Mouse (Mus musculus) B cell, adult 62 days (primary cell): Measurements from ENCODE around the gene Knstrn. TPM values are rescaled to one million over a fixed set of nuclear protein-coding genes. Genes with fewer than 3 reads are reported as not detected.

Source experiments
- total RNA-seq: library from RNA; stranded (reverse); gene quantifications from 4 replicates; pipeline ENCODE4 v1.2.4, GENCODE M21; 2023

Gene Knstrn
- total RNA-seq: 7.1 to 11.5 TPM (median 8.9 TPM) in 4 replicates

DNA sequence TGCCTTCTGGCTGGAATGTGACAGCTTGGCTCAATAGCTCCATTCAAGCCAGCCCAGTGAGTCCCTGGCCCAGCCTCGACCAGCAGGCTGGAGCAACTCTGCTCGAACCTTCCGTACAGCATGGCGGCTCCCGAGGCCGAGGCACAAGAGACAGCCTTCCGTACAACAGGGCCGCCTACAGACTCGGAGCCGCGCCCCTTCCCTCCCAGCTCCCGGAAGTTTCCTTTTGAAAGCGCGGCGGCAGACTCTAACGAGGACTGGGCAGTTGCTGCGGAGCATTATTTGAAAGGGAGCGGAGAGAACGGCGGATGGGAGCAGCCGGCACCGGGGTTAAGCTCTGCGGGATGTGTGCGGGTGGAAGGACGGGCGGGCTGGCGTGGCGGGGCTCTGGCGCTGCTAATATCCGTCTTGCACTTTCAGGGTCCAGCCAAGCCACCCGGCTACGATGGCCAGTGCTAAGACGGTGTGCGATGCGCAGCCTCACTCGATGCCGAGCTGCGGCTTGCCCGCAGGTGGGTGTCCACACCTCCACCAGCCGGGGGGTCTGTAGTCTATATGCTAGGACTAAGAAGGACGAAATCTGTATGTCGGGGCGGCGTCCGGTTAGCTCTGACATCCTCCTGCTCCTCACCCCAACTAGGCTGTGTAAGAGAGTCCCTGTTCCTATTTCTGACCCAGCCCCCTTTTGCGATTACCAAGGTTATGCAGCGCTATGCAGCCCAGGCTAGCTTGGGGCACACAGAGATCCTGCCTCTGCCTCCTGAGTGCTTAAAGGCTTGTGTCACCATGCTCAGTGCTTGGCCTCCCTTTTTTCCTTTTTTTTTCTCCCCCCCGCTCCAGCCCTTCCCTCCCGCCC, at the start of gene Knstrn:
Gene Knstrn (plus strand): TSS at position 23 of the 856 bp plus-strand sequence.

DNA sequence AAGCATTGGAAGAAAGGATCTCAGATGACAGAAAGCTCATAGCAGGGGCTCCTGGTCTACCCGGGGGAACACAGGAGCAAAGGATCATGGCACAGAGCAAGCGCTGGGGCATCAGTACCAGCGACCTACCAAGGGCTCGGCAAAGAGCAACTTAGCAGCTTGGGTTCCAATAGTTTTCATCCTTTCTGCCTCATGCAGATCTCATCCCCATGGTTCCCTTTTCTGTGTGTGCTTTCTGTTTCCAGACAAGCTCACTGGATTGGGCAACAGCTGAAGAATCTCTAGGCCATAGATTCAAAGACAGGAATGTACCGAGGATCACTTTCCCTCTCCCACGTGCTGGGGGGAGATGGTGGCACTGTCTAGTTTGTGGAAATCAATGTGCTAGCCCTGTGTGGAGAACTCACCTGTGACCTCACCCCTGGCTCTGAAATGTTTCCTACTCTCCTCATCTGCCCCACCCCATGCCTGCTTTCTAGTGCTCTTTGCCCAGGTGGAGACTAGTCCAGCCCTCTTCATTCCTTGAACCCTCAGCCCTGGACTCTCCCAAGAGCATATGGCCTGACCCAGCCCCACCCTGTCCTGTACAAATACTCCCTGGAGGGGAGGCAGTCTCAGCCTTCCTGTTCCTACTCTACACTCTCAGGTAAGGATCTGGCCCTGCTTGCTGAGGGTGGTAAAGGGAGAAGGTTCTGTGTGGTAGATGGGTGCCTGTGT, 41.5 kb upstream of the Knstrn start, which contains the start of gene Phgr1:
Gene Phgr1 (plus strand): TSS at position 612 of the 717 bp plus-strand sequence.

DNA sequence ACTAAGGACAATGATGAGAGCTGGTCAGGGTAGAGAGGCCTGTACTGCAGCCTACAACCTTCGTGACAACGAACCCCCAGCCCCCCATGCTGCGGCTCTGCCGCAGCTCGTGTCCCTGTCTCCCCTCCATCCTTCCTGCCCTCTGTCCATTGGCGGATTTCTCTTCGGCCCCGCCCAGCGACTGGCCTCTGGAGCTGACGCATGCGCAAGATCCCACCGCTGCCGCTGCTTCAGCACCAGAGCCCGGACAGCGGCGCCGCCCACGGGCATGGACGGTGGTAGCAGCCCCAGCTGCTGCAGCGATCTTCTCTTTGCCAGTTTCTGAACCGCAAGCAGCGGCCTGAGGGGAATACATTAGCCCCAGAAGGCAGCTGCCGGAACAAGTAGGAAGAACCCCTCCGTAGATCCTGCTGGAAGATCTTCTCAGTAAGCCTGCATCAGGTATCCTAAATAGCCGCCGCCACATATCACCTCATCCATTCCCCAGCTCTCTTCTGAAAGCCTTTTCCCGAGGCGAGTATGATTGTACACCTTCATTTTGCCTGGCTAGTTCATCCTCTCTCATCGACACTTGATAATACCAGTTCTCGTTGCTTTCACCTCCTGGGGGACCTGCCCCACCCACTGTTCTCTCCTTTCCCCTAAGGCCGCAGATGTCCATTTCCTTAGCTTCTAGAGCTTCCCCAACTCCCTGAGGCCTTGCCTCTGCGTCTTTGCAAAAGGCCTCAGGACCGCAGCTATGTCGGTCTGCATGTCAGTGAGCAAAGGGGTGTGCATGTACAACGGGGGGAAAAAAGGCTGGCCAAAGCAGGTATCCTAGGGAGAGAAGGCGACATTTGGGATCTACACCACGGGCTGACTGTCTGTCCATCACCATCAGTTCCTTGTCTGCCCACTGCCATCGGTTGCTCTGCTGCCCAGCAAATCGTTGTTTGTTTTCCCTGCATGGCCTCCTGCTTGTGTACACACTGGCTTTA, 34.0 kb upstream of the Knstrn start, which contains the start of gene Disp2:
Gene Disp2 (plus strand): TSS at position 216 of the 977 bp plus-strand sequence.

DNA sequence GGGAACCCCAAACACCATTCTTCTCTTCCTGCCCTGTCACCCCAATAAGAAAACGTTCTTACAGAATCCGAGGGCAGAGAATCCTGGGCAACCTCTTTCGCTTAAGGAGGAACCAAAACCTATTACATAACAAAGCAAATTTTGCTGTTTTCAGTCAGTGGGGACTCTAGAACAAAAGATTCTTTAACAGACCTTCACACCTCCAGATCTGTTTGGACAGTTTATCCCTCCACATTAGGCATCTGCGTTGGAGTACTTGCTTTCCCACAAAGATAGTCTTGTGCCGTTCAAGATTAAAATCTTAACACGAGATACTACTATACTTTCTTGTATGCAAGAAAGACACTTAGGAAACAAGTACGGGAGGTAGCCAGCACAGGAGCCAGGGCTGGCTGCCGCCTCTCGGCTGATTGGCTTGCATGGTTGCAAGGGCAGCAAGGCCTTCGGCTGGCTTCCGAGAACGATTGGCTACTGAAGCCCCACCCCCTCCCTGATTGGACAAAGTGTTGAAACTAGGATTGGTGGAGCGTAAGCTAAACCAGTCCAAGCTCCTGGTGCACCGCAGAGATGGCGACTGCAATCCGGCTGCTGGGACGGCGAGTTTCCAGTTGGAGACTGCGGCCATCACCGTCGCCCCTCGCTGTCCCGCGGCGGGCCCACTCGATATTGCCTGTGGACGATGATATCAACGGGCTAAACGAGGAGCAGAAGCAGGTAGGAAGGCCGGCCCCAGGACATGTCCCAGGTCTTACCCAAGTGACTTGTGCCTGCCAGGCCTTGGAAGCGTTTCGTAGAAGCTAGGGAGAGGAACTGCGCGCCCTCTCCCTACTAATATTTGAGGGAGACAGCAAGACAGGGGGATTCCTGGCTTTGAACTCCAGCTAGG, 47.9 kb downstream of the Knstrn start, which contains the start of gene Ivd:
Gene Ivd (plus strand): TSS at position 501 of the 886 bp plus-strand sequence.

DNA sequence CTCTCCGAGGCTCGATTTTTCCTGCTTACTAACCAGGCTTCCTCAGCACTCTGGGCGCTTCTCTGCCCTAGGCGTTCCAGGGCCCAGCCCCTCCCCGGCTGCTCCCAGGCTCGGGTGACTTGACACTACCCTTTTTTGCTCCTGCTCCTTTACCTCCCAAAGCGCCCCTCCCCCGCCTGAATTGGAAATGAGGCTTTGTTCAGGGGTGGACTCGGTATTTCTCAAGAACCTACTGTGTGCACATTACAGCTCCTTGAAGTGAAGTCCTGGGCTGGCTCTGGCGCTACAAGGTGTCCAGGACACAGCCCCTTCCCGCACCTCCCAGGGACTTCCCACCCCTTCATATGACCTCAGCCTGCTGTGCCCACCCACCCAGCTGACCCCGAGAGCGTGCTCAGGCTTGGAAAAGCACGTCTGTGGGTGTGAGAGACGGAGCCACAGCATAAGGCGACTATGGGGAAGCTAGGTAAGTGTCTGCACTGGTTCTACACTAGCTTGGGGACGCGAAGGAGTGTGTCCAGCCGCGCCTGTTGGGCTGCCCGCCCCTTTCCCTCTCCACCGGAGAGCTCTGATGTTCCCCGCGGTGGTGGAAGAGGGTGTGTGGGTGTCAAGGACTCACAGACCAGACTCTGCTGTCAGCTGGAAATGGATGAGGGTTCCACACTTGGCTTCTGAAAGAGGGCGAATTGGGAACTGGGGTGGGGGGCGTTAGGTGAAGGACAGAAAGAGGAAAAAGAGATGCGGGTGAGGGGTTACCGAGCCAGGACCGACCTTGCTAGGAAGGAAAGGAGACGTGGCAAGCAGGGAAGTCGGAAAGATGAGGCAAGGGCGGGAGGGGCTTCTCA, 86.4 kb downstream of the Knstrn start, which contains the start of gene Bahd1:
Gene Bahd1 (plus strand): TSS at position 397 of the 845 bp plus-strand sequence.

Other genes starting within 250 kb of the Knstrn start
- gene Bub1b, start 215.8 kb upstream of the Knstrn start, total RNA-seq: 2.3 to 4.0 TPM (median 3.4 TPM) in 4 replicates
- gene Pak6, start 150.7 kb upstream of the Knstrn start, total RNA-seq: 2.2 to 10.1 TPM (median 4.0 TPM) in 4 replicates
- 0.46 to 0.88 TPM (median 0.69 TPM) in 4 replicates for gene Ankrd63, start 110.0 kb upstream of the Knstrn start, total RNA-seq
- gene Plcb2, start 85.6 kb upstream of the Knstrn start, total RNA-seq: 96.3 to 113 TPM (median 107 TPM) in 4 replicates
- 19.0 to 21.6 TPM (median 20.0 TPM) in 4 replicates for gene Inafm2, start 68.2 kb upstream of the Knstrn start, total RNA-seq
- gene Ccdc9b, start 51.3 kb upstream of the Knstrn start, total RNA-seq: 0.12 to 0.33 TPM in 2 of 4 replicates, not detected in the others
- not detected in 4 replicates for gene Phgr1, start 41.2 kb upstream of the Knstrn start, total RNA-seq
- not detected in 4 replicates for gene Disp2, start 34.3 kb upstream of the Knstrn start, total RNA-seq
- 80.1 to 89.7 TPM (median 85.3 TPM) in 4 replicates for gene Ivd, start 48.0 kb downstream of the Knstrn start, total RNA-seq
- gene Bahd1, start 86.4 kb downstream of the Knstrn start, total RNA-seq: 50.3 to 60.1 TPM (median 57.5 TPM) in 4 replicates
- 3.6 to 5.0 TPM (median 4.3 TPM) in 4 replicates for gene Chst14, start 112.5 kb downstream of the Knstrn start, total RNA-seq
- gene Ccdc32, start 215.4 kb downstream of the Knstrn start, total RNA-seq: 11.3 to 15.1 TPM (median 12.8 TPM) in 4 replicates
- 14.3 to 18.6 TPM (median 15.5 TPM) in 4 replicates for gene Rpusd2, start 220.8 kb downstream of the Knstrn start, total RNA-seq
- gene Knl1, start 233.1 kb downstream of the Knstrn start, total RNA-seq: 3.4 to 5.0 TPM (median 4.4 TPM) in 4 replicates